Mouse (Mus musculus) hindbrain, embryonic 12.5 days (tissue): ENCODE data around the gene Lsm4. TPM values are rescaled to one million over a fixed set of nuclear protein-coding genes. Genes with fewer than 3 reads are reported as not detected.

Experiments used
- ATAC-seq: fragments of 200-750 bp; cut with Nextera tagmentation; 2 replicates; pipeline ENCODE4 v1.8.0; 2017; ENCODE audit warnings: moderate TSS enrichment; ENCODE audit not compliant: low FRiP score
- H3K27ac ChIP-seq: fragments of 300-500 bp; sonication (generic); 2 replicates; pipeline ENCODE4 v1.5.1; 2016; ENCODE audit warnings: mild to moderate bottlenecking
- H3K27me3 ChIP-seq: fragments of 300-500 bp; sonication (generic); 2 replicates; pipeline ENCODE4 v1.6.1; 2016; ENCODE audit warnings: mild to moderate bottlenecking
- H3K36me3 ChIP-seq: fragments of 300-500 bp; sonication (generic); 2 replicates; pipeline ENCODE4 v1.6.1; 2016; ENCODE audit warnings: mild to moderate bottlenecking
- H3K4me1 ChIP-seq: fragments of 300-500 bp; sonication (generic); 2 replicates; pipeline ENCODE4 v1.6.1; 2016
- H3K4me2 ChIP-seq: fragments of 300-500 bp; sonication (generic); replicated peaks from 2 replicates; pipeline ENCODE4 v1.6.1; 2016; ENCODE audit warnings: mild to moderate bottlenecking
- H3K4me3 ChIP-seq: fragments of 300-500 bp; sonication (generic); 2 replicates; pipeline ENCODE4 v1.5.1; 2016; ENCODE audit warnings: mild to moderate bottlenecking
- H3K9ac ChIP-seq: fragments of 300-500 bp; sonication (generic); 2 replicates; pipeline ENCODE4 v1.6.1; 2016; ENCODE audit warnings: mild to moderate bottlenecking, moderate library complexity
- H3K9me3 ChIP-seq: fragments of 300-500 bp; sonication (generic); replicated peaks from 2 replicates; pipeline ENCODE4 v1.6.1; 2016; ENCODE audit warnings: mild to moderate bottlenecking
- WGBS: fragments of 180-500 bp; shearing (Covaris S2); methylation state at CpG from one replicate; pipeline ENCODE4 v1.1.7; 2016; 5-methylcytosine and 5-hydroxymethylcytosine counted together
- polyA plus RNA-seq: library from polyadenylated mRNA; unstranded; fragments of >200 nt; fragmentation: Nextera tagmentation; extraction: Ambion mirVana; gene quantifications from 2 replicates; pipeline ENCODE4 v1.2.1, GENCODE M21; 2016

The Lsm4 gene
- polyA plus RNA-seq, 1 experiment from 2014 or later: 227 TPM

- H3K27ac ChIP-seq: no peak overlapping the region
- no peaks in the 10 kb centered on the region for H3K9me3 ChIP-seq
- ATAC-seq: no peak
- peaks cover 6% of the 10 kb centered on the region for H3K4me1 ChIP-seq
- H3K36me3 ChIP-seq: peaks cover 4% of the 10 kb centered on the region; the same call in 1 of the 2 replicates
- no peak overlapping the region for H3K4me3 ChIP-seq
- H3K27me3 ChIP-seq: peaks cover 6% of the 10 kb centered on the region; the same call in 1 of the 2 replicates
- no peak overlapping the region for H3K9ac ChIP-seq
- WGBS: 39% methylated on average over 7 of the region's 7 CpGs
- H3K4me2 ChIP-seq: no peak overlapping the region
These were observed 11.2 kb downstream of the Lsm4 start for GRCm38 (mm10) chr8:70684291-70684690.

- H3K4me1 ChIP-seq: peaks cover 17% of the 10 kb centered on the region
- H3K4me2 ChIP-seq: no peak overlapping the region
- no peaks in the 10 kb centered on the region for H3K9me3 ChIP-seq
- WGBS: 87% methylated on average over 8 of the region's 8 CpGs
- no peak overlapping the region for H3K9ac ChIP-seq
- no peak overlapping the region for H3K4me3 ChIP-seq
- H3K36me3 ChIP-seq: no peaks in the 10 kb centered on the region
- H3K27ac ChIP-seq: no peak overlapping the region
- H3K27me3 ChIP-seq: peaks cover 2% of the 10 kb centered on the region; the same call in 1 of the 2 replicates
- ATAC-seq: no peak
These were observed 14.5 kb downstream of the Lsm4 start for GRCm38 (mm10) chr8:70687576-70687975.

GRCm38 (mm10) chr8:70688136-70688535, 15.1 kb downstream of the Lsm4 start:
- Histone ChIP-seq H3K36me3 (no peaks in the 10 kb centered on the region), H3K9me3 (no peaks in the 10 kb centered on the region), H3K4me3 (no peak overlapping the region), H3K27me3 (no peaks in the 10 kb centered on the region), H3K27ac (no peak overlapping the region), H3K4me2 (no peak overlapping the region), H3K9ac (no peak overlapping the region), H3K4me1 (peaks cover 17% of the 10 kb centered on the region)
- no peak for ATAC-seq
- WGBS: 90% methylated on average over 3 of the region's 3 CpGs

GRCm38 (mm10) chr8:70689892-70690390, 16.9 kb downstream of the Lsm4 start:
- no peaks in the 10 kb centered on the region for H3K9me3 ChIP-seq
- peaks cover 17% of the 10 kb centered on the region for H3K4me1 ChIP-seq
- H3K4me3 ChIP-seq: no peak overlapping the region
- no peak overlapping the region for H3K9ac ChIP-seq
- 80% methylated on average over 5 of the region's 5 CpGs for WGBS
- no peak overlapping the region for H3K27ac ChIP-seq
- H3K36me3 ChIP-seq: no peaks in the 10 kb centered on the region
- ATAC-seq: no peak
- H3K27me3 ChIP-seq: no peaks in the 10 kb centered on the region
- H3K4me2 ChIP-seq: no peak overlapping the region

GRCm38 (mm10) chr8:70691230-70691629, 18.2 kb downstream of the Lsm4 start:
- peak overlapping the region; percentile 26 for H3K4me3 ChIP-seq
- ATAC-seq: peak; percentile 0

GRCm38 (mm10) chr8:70691727-70692231, 18.7 kb downstream of the Lsm4 start:
- H3K4me1 ChIP-seq: peaks cover 35% of the 10 kb centered on the region

More at GRCm38 (mm10) chr8:70691230-70691629, 18.2 kb downstream of the Lsm4 start:
- Histone ChIP-seq H3K27ac (peak overlapping the region; percentile 76), H3K4me1 (peaks cover 29% of the 10 kb centered on the region), H3K9me3 (no peaks in the 10 kb centered on the region), H3K27me3 (no peaks in the 10 kb centered on the region), H3K4me2 (peak overlapping the region; percentile 48), H3K36me3 (no peaks in the 10 kb centered on the region), H3K9ac (peak overlapping the region; percentile 42; the same call in 1 of the 2 replicates)
- WGBS: 62% methylated on average over 4 of the region's 4 CpGs

GRCm38 (mm10) chr8:70693636-70694035, 20.6 kb downstream of the Lsm4 start:
- 83% methylated on average over 5 of the region's 5 CpGs for WGBS
- Histone ChIP-seq H3K36me3 (no peaks in the 10 kb centered on the region), H3K4me1 (peaks cover 49% of the 10 kb centered on the region), H3K27ac (no peak overlapping the region), H3K4me3 (no peak overlapping the region), H3K27me3 (no peaks in the 10 kb centered on the region), H3K9ac (no peak overlapping the region), H3K4me2 (no peak overlapping the region), H3K9me3 (no peaks in the 10 kb centered on the region)
- no peak for ATAC-seq

More at GRCm38 (mm10) chr8:70691727-70692231, 18.7 kb downstream of the Lsm4 start:
- WGBS: 1% methylated on average over 18 of the region's 20 CpGs
- H3K4me3 ChIP-seq: peak overlapping the region; percentile 26
- no peaks in the 10 kb centered on the region for H3K9me3 ChIP-seq
- peak; percentile 67 for ATAC-seq
- no peaks in the 10 kb centered on the region for H3K36me3 ChIP-seq
- H3K9ac ChIP-seq: peak overlapping the region; percentile 42; the same call in 1 of the 2 replicates
- H3K27ac ChIP-seq: peak overlapping the region; percentile 76
- peak overlapping the region; percentile 48 for H3K4me2 ChIP-seq
- no peaks in the 10 kb centered on the region for H3K27me3 ChIP-seq

- no peak for ATAC-seq
- H3K27ac ChIP-seq: peak overlapping the region; percentile 77
- H3K27me3 ChIP-seq: no peaks in the 10 kb centered on the region
- 29% methylated on average over 32 of the region's 32 CpGs for WGBS
- no peaks in the 10 kb centered on the region for H3K9me3 ChIP-seq
- no peak overlapping the region for H3K4me3 ChIP-seq
- no peak overlapping the region for H3K9ac ChIP-seq
- H3K4me2 ChIP-seq: no peak overlapping the region
- no peaks in the 10 kb centered on the region for H3K36me3 ChIP-seq
- H3K4me1 ChIP-seq: peaks cover 45% of the 10 kb centered on the region
These were observed 22.4 kb downstream of the Lsm4 start for GRCm38 (mm10) chr8:70695318-70696018.

- Histone ChIP-seq H3K36me3 (no peaks in the 10 kb centered on the region), H3K4me2 (peak overlapping the region; percentile 55), H3K9ac (peak overlapping the region; percentile 56), H3K4me3 (peak overlapping the region; percentile 17), H3K4me1 (peaks cover 48% of the 10 kb centered on the region), H3K9me3 (no peaks in the 10 kb centered on the region), H3K27ac (peak overlapping the region; percentile 77), H3K27me3 (no peaks in the 10 kb centered on the region)
- WGBS: 5% methylated on average over 31 of the region's 31 CpGs
- no peak for ATAC-seq
These were observed 23.2 kb downstream of the Lsm4 start for GRCm38 (mm10) chr8:70696019-70696885.

GRCm38 (mm10) chr8:70696946-70697345, 23.9 kb downstream of the Lsm4 start:
- Histone ChIP-seq H3K27ac (peak overlapping the region; percentile 77), H3K4me3 (peak overlapping the region; percentile 17), H3K9ac (peak overlapping the region; percentile 56), H3K27me3 (no peaks in the 10 kb centered on the region), H3K4me2 (peak overlapping the region; percentile 55), H3K9me3 (no peaks in the 10 kb centered on the region), H3K4me1 (peaks cover 48% of the 10 kb centered on the region), H3K36me3 (no peaks in the 10 kb centered on the region)
- no peak for ATAC-seq
- WGBS: 38% methylated on average over 4 of the region's 4 CpGs

- no peaks in the 10 kb centered on the region for H3K9me3 ChIP-seq
- peak overlapping the region; percentile 60 for H3K9ac ChIP-seq
- 72% methylated on average over 12 of the region's 12 CpGs for WGBS
- H3K27ac ChIP-seq: peak overlapping the region; percentile 98
- H3K4me1 ChIP-seq: peaks cover 50% of the 10 kb centered on the region
- peak overlapping the region; percentile 68 for H3K4me2 ChIP-seq
- H3K36me3 ChIP-seq: 0 out of 2 replicates have a peak, but pooled peaks cover 2% of the 10 kb centered on the region
- peak overlapping the region; percentile 99 for H3K4me3 ChIP-seq
- H3K27me3 ChIP-seq: no peaks in the 10 kb centered on the region
- ATAC-seq: no peak
These were observed 24.6 kb downstream of the Lsm4 start for GRCm38 (mm10) chr8:70697366-70698250.
